Mouse (Mus musculus): ENCODE results near the gene Mfsd6l. TPM values are rescaled to one million over a fixed set of nuclear protein-coding genes. Genes with fewer than 3 reads are reported as not detected.
A peak's percentile ranks its signal among the peaks of the same experiment; 100 is the strongest.

Mfsd6l gene
- polyA plus RNA-seq, 1 experiment from 2014 or later, result not detected

GRCm38 (mm10) chr11:68526441-68526840 lies 29.5 kb upstream of the Mfsd6l start:
- Histone ChIP-seq H3K27ac (replicated peaks; ENCODE audit: low read depth, low read length) (no peak overlapping the region), H3K36me3 (ENCODE audit: control insufficient read depth, insufficient read depth, low read length) (no peaks in the 10 kb centered on the region), H3K27me3 (ENCODE audit: control insufficient read depth, insufficient read depth, low read length) (no peaks in the 10 kb centered on the region), H3K4me3 (replicated peaks; ENCODE audit: low read depth, low read length) (no peak overlapping the region), H3K9me3 (ENCODE audit: control insufficient read depth, low read length) (no peaks in the 10 kb centered on the region), H3K4me2 (ENCODE audit: low read length) (no peak overlapping the region), H3K9ac (replicated peaks; ENCODE audit: low read length) (no peak overlapping the region), H3K4me1 (ENCODE audit: control insufficient read depth, insufficient read depth, low read length) (no peaks in the 10 kb centered on the region)
- DNase-seq (no peak), ATAC-seq (ENCODE audit: low FRiP score, low TSS enrichment) (no peak)
- WGBS, result 83% methylated on average over 4 of the region's 4 CpGs

DNA sequence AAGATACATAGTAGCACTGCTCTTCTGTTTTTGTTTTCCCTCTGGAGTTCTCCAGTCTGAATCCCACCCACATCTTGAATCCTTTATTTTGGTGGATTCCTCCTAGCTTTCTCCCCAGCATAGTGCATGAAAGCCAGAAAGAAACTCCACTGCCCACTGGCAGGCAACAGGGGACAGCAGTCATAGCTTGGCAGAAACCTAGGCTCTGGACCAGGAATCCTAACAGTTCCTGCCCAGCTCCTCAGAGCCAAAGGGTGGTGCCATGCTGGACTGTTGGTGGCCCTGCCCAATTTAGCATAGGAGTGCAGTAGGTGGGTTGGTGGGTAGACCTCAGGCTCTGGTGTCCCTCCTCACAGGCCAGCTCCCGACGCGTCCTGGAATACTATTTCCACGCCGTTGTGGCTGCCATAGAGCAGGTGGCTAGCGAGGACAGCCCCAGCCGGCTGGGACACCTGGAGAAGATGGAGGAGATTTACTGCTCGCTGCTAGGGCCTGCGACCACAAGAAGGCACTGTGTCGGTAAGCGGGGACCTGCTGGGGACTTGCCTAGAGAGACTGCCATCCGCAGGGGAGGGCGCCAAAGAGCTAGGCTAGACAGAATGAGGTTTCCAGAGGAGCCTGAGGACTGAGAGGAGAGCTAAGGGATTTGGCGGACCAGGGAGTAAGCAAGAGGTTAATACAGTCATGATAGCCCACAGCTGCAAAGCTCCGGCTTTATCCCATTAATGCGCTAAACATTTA lies 24.8 kb upstream of the Mfsd6l start:
- DNase-seq, result peak; percentile 45
- 21% methylated on average over 16 of the region's 16 CpGs for WGBS

DNA sequence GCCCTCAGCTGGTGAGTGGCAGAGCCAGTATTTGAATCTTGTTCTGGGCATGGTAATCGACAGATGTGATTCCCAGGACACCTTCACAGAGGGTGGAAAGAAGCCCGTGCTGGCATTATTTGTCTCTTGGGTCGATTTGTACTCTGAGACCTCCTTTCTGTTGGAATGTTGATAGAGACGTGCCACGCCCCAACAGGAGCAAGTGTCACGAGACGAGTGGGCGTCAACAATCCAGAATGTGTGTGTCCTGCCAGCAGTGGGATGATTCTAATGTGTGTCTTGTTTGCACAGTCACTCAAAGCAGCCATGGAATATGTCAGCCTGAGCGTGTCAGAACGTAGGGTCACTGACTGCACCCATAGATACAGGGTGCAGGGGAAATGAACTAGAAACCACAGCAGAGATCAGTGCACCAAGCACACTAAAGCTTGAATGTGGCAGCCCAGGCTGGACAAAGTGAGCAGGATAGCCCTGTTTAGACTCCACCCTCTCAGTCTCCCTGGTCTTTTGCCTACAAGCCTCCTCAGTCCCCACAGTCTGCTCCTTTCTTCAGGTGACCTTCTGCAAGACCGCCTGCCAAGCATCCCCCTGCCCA lies 23.9 kb upstream of the Mfsd6l start:
- no peaks in the 10 kb centered on the region for H3K36me3 ChIP-seq (ENCODE audit: control insufficient read depth, insufficient read depth, low read length)
- no peak overlapping the region for H3K27ac ChIP-seq (replicated peaks; ENCODE audit: low read depth, low read length)
- no peak for ATAC-seq (ENCODE audit: low FRiP score, low TSS enrichment)
- H3K4me1 ChIP-seq (ENCODE audit: control insufficient read depth, insufficient read depth, low read length), result no peaks in the 10 kb centered on the region
- no peak for DNase-seq
- H3K9ac ChIP-seq (replicated peaks; ENCODE audit: low read length), result no peak overlapping the region
- WGBS, result 71% methylated on average over 11 of the region's 11 CpGs
- H3K4me2 ChIP-seq (ENCODE audit: low read length), result no peak overlapping the region
- H3K9me3 ChIP-seq (ENCODE audit: control insufficient read depth, low read length), result no peaks in the 10 kb centered on the region
- no peak overlapping the region for H3K4me3 ChIP-seq (replicated peaks; ENCODE audit: low read depth, low read length)
- no peaks in the 10 kb centered on the region for H3K27me3 ChIP-seq (ENCODE audit: control insufficient read depth, insufficient read depth, low read length)

More for the DNA sequence above, 24.8 kb upstream of the Mfsd6l start:
- no peaks in the 10 kb centered on the region for H3K4me1 ChIP-seq (ENCODE audit: control insufficient read depth, insufficient read depth, low read length)
- H3K9me3 ChIP-seq (ENCODE audit: control insufficient read depth, low read length), result no peaks in the 10 kb centered on the region
- no peak overlapping the region for H3K4me3 ChIP-seq (replicated peaks; ENCODE audit: low read depth, low read length)
- no peaks in the 10 kb centered on the region for H3K27me3 ChIP-seq (ENCODE audit: control insufficient read depth, insufficient read depth, low read length)
- no peaks in the 10 kb centered on the region for H3K36me3 ChIP-seq (ENCODE audit: control insufficient read depth, insufficient read depth, low read length)
- no peak for ATAC-seq (ENCODE audit: low FRiP score, low TSS enrichment)
- H3K4me2 ChIP-seq (ENCODE audit: low read length), result no peak overlapping the region
- no peak overlapping the region for H3K27ac ChIP-seq (replicated peaks; ENCODE audit: low read depth, low read length)
- H3K9ac ChIP-seq (replicated peaks; ENCODE audit: low read length), result no peak overlapping the region

GRCm38 (mm10) chr11:68532773-68533172 lies 23.2 kb upstream of the Mfsd6l start:
- WGBS, result 79% methylated on average over 5 of the region's 5 CpGs
- Histone ChIP-seq H3K9ac (replicated peaks; ENCODE audit: low read length) (no peak overlapping the region), H3K4me1 (ENCODE audit: control insufficient read depth, insufficient read depth, low read length) (no peaks in the 10 kb centered on the region), H3K27ac (replicated peaks; ENCODE audit: low read depth, low read length) (no peak overlapping the region), H3K4me2 (ENCODE audit: low read length) (no peak overlapping the region), H3K4me3 (replicated peaks; ENCODE audit: low read depth, low read length) (no peak overlapping the region), H3K9me3 (ENCODE audit: control insufficient read depth, low read length) (no peaks in the 10 kb centered on the region), H3K27me3 (ENCODE audit: control insufficient read depth, insufficient read depth, low read length) (no peaks in the 10 kb centered on the region), H3K36me3 (ENCODE audit: control insufficient read depth, insufficient read depth, low read length) (no peaks in the 10 kb centered on the region)
- DNase-seq (no peak), ATAC-seq (ENCODE audit: low FRiP score, low TSS enrichment) (no peak)

DNA sequence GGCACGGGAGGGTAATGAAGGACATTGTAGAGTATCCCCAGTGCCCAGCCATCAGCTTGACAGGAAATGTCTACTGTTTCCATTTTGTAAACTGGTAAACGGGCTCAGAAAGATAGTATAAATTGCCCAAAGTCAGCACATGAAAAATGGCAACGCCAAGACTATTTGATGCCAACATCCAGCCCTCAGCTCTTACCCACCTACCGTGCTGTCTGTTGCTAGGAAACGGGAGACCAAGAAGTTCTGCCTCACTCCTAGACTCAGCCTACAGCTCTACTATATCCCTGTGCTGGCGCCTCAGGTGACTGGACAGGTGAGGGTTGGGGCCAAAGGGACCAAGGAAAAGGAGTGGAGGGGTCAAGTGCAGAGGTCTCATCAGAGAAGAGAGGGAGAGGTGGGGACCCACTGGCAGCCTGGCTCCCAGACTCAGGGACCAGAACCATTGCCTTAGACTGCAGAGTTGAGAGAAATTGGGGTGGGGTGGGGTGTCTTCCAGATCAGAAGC lies 22.0 kb upstream of the Mfsd6l start:
- no peaks in the 10 kb centered on the region for H3K9me3 ChIP-seq (ENCODE audit: control insufficient read depth, low read length)
- WGBS, result 79% methylated on average over 6 of the region's 6 CpGs
- DNase-seq (no peak), ATAC-seq (ENCODE audit: low FRiP score, low TSS enrichment) (no peak)
- no peaks in the 10 kb centered on the region for H3K4me1 ChIP-seq (ENCODE audit: control insufficient read depth, insufficient read depth, low read length)
- H3K36me3 ChIP-seq (ENCODE audit: control insufficient read depth, insufficient read depth, low read length), result no peaks in the 10 kb centered on the region
- H3K27ac ChIP-seq (replicated peaks; ENCODE audit: low read depth, low read length), result no peak overlapping the region
- no peak overlapping the region for H3K4me3 ChIP-seq (replicated peaks; ENCODE audit: low read depth, low read length)
- no peaks in the 10 kb centered on the region for H3K27me3 ChIP-seq (ENCODE audit: control insufficient read depth, insufficient read depth, low read length)
- no peak overlapping the region for H3K4me2 ChIP-seq (ENCODE audit: low read length)
- H3K9ac ChIP-seq (replicated peaks; ENCODE audit: low read length), result no peak overlapping the region

- no peaks in the 10 kb centered on the region for H3K9me3 ChIP-seq (ENCODE audit: control insufficient read depth, low read length)
- 69% methylated on average over 4 of the region's 4 CpGs for WGBS
- DNase-seq, result no peak
- no peak overlapping the region for H3K9ac ChIP-seq (replicated peaks; ENCODE audit: low read length)
- H3K4me3 ChIP-seq (replicated peaks; ENCODE audit: low read depth, low read length), result no peak overlapping the region
- ATAC-seq (ENCODE audit: low FRiP score, low TSS enrichment), result no peak
- H3K27me3 ChIP-seq (ENCODE audit: control insufficient read depth, insufficient read depth, low read length), result no peaks in the 10 kb centered on the region
- no peak overlapping the region for H3K27ac ChIP-seq (replicated peaks; ENCODE audit: low read depth, low read length)
- no peak overlapping the region for H3K4me2 ChIP-seq (ENCODE audit: low read length)
- H3K4me1 ChIP-seq (ENCODE audit: control insufficient read depth, insufficient read depth, low read length), result no peaks in the 10 kb centered on the region
- no peaks in the 10 kb centered on the region for H3K36me3 ChIP-seq (ENCODE audit: control insufficient read depth, insufficient read depth, low read length)
Measured at GRCm38 (mm10) chr11:68536026-68536425, 20.0 kb upstream of the Mfsd6l start.

GRCm38 (mm10) chr11:68536465-68536864 lies 19.5 kb upstream of the Mfsd6l start:
- Histone ChIP-seq H3K9ac (replicated peaks; ENCODE audit: low read length) (no peak overlapping the region), H3K36me3 (ENCODE audit: control insufficient read depth, insufficient read depth, low read length) (no peaks in the 10 kb centered on the region), H3K27me3 (ENCODE audit: control insufficient read depth, insufficient read depth, low read length) (no peaks in the 10 kb centered on the region), H3K4me3 (replicated peaks; ENCODE audit: low read depth, low read length) (no peak overlapping the region), H3K4me1 (ENCODE audit: control insufficient read depth, insufficient read depth, low read length) (no peaks in the 10 kb centered on the region), H3K4me2 (ENCODE audit: low read length) (no peak overlapping the region), H3K27ac (replicated peaks; ENCODE audit: low read depth, low read length) (no peak overlapping the region), H3K9me3 (ENCODE audit: control insufficient read depth, low read length) (no peaks in the 10 kb centered on the region)
- WGBS, result 54% methylated on average over 4 of the region's 4 CpGs
- ATAC-seq (ENCODE audit: low FRiP score, low TSS enrichment) (no peak), DNase-seq (peak; percentile 50)

GRCm38 (mm10) chr11:68539621-68540020 lies 16.4 kb upstream of the Mfsd6l start:
- 58% methylated on average over 5 of the region's 5 CpGs for WGBS

DNA sequence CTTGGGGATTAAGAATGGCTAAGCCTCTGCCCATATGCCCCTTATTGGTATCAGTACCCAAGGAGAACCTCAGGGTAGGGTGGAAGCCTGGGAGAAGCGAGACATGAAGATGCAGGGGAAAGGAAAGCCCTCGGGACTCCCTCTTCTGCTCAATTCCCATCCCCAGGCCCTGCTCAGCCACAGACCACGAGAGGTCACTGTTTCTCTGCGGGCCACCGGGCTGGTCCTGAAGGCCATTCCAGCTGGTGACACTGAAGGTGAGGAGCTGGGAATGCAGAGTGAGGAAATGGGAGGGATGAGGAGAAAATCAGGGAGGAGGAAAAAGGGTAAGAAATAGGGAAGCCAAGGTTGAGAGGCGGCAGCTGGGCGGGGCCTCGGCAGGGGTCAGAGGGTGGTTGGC lies 11.4 kb upstream of the Mfsd6l start:
- H3K4me3 ChIP-seq (replicated peaks; ENCODE audit: low read depth, low read length), result no peak overlapping the region
- H3K9ac ChIP-seq (replicated peaks; ENCODE audit: low read length), result no peak overlapping the region
- ATAC-seq (ENCODE audit: low FRiP score, low TSS enrichment), result no peak
- no peaks in the 10 kb centered on the region for H3K27me3 ChIP-seq (ENCODE audit: control insufficient read depth, insufficient read depth, low read length)
- no peak overlapping the region for H3K27ac ChIP-seq (replicated peaks; ENCODE audit: low read depth, low read length)
- no peak overlapping the region for H3K4me2 ChIP-seq (ENCODE audit: low read length)
- peak; percentile 40 for DNase-seq
- H3K4me1 ChIP-seq (ENCODE audit: control insufficient read depth, insufficient read depth, low read length), result no peaks in the 10 kb centered on the region
- H3K9me3 ChIP-seq (ENCODE audit: control insufficient read depth, low read length), result no peaks in the 10 kb centered on the region
- no peaks in the 10 kb centered on the region for H3K36me3 ChIP-seq (ENCODE audit: control insufficient read depth, insufficient read depth, low read length)
- WGBS, result 10% methylated on average over 8 of the region's 8 CpGs

More at GRCm38 (mm10) chr11:68539621-68540020, 16.4 kb upstream of the Mfsd6l start:
- no peaks in the 10 kb centered on the region for H3K36me3 ChIP-seq (ENCODE audit: control insufficient read depth, insufficient read depth, low read length)
- H3K4me2 ChIP-seq (ENCODE audit: low read length), result no peak overlapping the region
- H3K27ac ChIP-seq (replicated peaks; ENCODE audit: low read depth, low read length), result no peak overlapping the region
- ATAC-seq (ENCODE audit: low FRiP score, low TSS enrichment) (no peak), DNase-seq (no peak)
- no peak overlapping the region for H3K4me3 ChIP-seq (replicated peaks; ENCODE audit: low read depth, low read length)
- H3K27me3 ChIP-seq (ENCODE audit: control insufficient read depth, insufficient read depth, low read length), result no peaks in the 10 kb centered on the region
- H3K9me3 ChIP-seq (ENCODE audit: control insufficient read depth, low read length), result no peaks in the 10 kb centered on the region
- H3K4me1 ChIP-seq (ENCODE audit: control insufficient read depth, insufficient read depth, low read length), result no peaks in the 10 kb centered on the region
- H3K9ac ChIP-seq (replicated peaks; ENCODE audit: low read length), result no peak overlapping the region
